Mouse (Mus musculus): ENCODE measurements around the gene Anks1.
A peak's percentile ranks its signal among the peaks of the same experiment; 100 is the strongest.

The Anks1 gene

DNA sequence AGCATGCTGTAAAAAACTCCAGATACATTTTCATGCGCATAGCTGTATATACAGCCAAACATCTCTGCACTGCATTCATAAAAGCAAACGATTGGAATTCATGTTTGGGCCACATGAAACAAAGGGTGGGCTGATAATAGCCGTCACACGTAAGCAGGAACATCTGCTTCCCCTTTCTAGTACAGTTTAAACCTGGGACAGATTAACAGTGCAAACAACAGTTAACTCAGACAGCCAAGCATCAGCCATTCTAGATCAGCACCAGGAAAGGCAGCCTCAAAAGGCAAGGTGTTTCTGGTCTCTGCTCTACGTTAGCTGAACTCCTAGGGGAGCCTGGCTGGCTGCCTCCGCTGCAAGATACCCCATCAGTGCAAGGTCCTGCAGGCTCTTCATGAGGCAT lies 154.1 kb downstream of the Anks1 start:
- DNase-seq, result no peak

DNA sequence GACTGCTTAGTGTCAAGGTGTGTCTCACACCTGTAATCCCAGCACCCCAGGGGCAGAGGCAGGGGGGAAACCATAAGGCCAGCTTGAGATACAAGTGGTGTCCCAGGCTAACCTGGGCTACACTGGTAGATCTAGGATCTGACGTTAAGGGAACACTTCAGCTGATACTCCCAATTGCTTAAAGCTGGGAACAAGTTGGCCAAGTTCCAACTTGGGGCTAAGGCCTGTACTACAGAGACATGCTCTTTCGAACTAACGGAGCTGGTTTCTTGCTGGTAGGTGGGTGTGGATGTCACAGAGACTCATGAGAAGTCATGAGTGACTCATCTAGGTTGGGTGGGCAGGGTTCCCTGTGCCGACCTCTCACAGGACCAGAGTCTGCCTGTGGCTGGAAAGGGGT lies 158.2 kb downstream of the Anks1 start:
- DNase-seq, result no peak

DNA sequence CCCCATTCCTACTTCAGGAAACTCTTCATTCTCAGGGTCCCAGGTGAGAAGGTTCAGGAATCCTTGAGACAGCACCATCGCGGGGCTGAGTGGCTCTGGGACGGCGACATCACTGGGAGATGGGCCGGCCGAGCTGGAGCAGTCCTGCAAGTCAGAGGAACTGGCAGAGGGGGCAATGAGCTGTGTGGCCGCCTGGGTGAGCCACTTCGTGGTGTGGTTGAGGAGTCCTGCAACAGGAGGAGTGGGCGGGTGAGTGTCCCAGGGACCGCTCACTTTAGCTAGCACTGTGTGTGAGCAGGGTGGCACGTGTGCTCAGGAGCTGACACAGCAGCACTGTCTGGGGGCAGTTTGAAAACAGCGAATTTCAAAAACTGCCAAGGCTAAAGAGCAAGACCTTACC lies 160.3 kb downstream of the Anks1 start:
- DNase-seq, result peak; percentile 86

DNA sequence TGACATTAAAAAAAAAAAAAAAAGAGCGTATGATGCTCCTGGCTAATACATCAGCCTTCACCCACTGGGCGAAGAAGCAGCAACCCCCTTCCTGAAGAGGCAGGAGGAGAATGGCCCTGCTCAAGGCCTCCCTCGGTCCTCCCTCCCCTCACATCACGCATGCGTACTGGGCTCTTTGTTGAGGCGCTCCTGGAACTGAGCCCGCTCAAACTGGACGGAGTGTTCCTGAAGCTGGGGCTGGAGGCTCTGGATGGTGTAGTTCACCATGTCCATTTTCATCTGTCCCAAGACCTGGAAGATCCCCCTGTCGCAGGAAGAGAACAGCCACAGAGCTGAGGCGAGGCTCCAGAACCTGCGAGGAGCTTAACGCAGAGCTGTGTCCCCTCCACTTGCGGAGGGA lies 161.2 kb downstream of the Anks1 start:
- peak; percentile 92 for DNase-seq

DNA sequence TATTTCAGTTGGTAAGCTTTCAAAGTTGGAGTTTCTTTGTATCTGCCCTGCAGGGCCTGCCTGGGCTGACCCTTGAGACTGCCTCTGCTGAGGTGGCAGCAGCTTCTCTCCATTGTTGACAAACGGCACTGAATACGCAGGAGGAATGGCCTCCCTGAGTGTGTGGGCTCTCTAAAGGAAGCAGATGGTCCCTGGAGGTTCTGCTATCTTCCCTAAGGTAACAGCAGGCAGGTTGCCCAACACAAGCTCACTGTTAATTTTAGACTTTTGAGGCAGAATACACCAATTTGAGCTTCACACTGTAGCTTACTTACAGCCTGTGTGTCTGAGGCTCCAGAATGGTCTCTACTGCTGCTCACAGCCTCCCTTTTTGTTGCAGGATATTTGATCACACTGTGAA lies 163.6 kb downstream of the Anks1 start:
- no peak for DNase-seq

DNA sequence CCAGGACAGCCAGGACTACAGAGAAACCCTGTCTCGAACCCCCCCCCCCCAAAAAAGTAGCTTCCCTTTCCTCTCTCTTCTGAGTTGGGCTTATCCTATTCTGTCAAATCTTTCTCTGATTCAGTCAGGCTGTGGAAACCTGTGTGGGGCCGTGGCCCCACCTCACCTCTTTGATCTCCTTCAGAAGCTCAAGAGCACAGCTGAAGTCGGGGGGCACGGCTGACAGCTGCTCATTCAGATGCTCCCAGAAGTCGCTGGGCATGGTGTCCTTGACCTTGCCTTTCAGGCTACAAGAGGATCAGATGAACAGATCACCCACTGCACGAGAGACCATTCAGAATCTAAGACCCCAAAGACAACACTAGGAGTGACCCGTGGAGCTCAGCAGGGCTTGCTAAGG lies 165.4 kb downstream of the Anks1 start:
- DNase-seq, result no peak

DNA sequence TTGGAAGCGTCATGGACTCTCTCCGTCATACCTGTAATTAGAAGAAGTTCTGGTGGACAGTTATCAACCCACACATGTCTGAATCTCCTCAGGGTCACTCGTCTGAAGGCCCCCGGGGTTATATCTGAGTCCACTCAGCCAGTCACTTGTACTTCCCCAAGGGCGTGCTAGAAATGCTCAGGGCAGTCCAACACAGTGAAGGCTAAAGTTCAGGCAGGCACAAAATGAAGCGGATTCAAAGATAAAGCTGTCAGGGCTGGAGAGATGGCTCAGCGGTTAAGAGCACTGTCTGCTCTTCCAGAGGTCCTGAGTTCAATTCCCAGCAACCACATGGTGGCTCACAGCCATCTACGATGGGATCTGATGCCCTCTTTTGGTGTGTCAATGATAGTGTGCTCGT lies 168.9 kb downstream of the Anks1 start:
- DNase-seq, result no peak

DNA sequence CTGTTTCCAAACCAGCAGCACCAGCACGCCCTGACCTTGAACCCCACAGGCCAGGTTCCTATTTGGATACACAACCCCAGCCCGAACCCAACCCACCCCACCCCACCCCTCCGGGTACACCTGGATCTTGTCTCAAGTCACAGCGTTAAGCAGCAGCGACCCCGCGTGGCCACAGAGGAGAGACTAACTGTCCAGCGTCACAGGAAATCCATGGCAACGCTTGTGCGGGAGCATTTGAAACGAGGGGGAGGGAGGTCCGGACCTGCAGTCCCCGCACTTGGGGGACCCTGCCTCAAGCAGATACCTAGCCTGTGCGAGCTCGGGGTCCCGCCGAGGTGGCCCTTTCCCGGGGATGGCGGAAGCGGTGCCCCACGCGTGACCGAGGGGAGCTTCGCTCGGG lies 170.5 kb downstream of the Anks1 start:
- peak; percentile 97 for DNase-seq

DNA sequence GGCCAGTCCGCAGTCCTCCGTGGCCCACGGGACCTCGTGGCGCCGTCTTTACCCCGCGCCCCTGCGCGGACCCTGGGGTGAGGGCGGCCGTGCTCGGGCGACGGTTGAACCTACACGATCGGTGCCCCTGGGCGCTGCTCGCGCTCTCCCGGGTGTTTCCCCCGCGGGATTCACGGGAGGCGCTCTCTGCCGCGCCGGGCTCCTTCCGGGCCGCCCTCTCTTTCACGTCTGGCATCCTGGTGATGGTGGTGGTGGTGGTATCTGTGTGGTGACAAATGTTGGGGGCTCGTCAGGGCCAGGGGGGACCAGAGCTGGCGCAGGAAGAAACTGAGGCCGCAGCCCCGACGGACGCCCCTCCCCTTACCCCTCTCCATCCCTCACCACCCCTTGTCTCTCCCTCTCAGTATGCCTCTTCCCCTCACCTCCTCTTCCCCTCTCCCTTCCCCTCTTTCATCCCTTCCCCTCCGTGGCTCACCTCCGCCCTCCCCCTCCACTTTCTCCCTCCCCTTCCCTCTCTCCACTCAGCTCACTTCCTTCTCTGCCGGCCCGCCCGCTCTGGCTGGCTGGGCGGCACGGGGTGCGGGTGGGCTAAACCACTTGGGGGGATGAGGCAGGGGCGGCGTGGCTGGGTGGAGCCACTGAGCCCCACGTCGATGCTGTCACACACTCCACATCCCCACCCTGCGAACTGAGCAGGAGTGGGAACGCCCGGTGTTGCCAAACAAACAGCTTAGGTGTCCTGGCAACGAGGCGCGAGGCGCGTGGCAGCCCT lies 171.1 kb downstream of the Anks1 start, which contains the start of gene Tcp11:
Gene Tcp11 (minus strand): TSS at position 595 of the 772 bp plus-strand sequence.
- DNase-seq, result peak; percentile 94

DNA sequence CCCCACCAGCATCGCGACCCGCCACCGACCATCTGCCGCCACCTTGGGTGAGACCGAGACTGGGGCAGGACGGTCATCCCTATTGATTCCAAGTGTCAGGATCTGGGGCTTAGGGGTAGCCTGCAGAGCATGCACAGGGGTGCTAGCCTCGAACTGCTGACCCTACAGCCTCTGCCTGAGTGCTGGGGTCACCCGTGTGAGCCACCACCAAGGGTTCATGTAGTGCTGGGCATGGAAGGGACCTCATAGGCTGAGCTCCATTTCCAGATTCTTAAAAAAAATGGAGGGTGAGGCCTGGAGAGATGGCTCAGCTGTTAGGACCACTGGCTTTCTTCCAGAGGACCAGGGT lies 171.7 kb downstream of the Anks1 start:
- no peak for DNase-seq

DNA sequence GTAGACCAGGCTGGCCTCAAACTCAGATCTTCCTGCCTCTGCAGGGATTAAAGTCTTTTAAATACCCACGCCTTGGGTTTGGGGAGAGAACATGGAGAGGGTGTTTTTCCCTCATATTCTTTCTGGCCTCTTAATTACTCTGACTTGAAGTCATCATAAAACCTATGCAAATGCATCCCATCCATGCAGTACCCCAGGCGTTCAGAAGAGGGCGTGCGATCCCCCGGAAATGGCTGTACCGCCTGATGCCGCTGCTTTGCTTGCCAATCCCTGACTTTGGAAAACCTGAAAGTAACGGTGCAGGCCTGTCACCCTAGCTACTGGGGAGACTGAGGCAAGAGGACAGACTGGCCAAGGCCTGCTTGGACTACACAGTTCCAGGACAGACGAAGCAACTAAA lies 172.3 kb downstream of the Anks1 start:
- DNase-seq, result no peak

DNA sequence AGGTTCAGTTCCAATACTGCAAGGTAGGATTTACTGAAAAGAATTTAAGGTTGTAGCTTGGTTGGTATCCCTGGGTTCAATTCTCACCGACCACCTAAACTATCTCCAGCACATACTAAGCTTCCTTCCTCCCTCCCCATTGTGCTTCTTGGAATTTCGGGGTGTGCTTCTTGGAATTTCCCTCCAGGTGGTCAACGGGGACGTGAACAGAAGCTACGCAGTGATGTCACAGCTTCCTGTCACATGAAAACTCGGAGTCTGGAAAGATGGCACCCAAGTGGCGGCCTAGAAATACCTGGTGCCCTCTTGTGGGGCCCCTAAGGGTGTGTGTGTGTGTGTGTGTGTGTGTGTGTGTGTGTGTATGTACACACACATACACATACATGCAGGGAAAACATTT lies 172.8 kb downstream of the Anks1 start:
- no peak for DNase-seq

DNA sequence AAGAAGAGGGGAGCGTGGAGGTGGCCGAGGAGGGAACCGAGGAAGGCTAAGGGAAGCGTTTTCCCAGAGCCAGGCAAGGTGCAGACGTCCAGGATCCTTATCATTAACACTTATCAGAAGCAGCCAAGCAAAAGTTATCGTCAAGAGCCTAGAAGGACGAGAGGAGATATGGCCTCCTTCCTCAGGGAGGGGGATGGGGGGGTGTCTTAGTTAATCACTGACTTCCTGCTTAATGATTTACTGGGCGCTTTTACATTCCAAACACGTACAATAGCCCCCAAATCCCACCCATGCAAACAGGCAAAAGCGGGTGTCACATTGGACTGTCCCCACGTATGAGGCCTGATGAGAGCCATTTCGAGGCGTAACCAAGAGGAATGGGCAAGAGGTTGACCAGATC lies 173.8 kb downstream of the Anks1 start:
- no peak for DNase-seq

DNA sequence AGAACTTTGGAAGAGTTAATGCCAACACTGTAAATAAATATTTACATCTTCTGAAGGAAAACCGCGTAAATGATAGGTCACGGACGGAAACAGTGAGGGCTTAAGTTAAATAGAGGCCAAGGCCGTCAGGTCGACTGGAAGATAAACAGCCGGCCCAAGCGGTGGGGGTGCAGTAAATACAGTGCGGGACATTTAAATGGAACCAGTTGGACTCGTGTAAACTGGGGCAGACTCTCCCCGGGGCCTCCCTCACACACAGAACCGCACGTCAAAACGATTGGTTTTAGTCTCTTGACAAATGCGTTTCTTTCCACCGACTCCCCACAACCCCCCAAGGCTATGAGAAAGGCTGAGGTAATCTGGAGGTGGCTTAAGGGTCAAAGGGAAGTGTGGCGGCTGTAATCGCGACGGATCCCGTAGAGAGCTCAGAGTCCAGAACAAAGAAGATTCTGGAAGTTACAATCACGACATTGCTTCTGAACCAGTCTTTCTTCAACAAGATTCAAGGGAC lies 175.3 kb downstream of the Anks1 start:
- DNase-seq, result no peak

DNA sequence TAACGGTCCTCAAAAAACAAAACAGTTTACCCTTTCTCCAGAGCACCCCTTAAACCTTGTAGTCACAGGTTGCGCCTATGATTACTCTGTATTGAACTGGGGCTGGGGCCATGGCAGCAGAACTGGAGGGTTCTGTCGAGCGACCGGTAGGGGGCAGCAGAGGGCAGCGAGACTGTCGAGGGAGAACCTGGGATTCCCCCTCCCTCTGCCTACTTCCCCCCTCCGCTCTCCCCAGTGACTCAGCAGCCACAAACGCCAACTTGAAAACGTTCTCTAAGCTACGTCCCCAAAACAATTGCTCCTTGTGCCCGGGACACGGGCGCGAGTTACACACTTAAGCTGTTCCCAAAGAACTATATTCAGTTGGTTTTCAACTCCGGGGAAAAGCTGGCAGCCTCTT lies 175.9 kb downstream of the Anks1 start:
- peak; percentile 98 for DNase-seq

DNA sequence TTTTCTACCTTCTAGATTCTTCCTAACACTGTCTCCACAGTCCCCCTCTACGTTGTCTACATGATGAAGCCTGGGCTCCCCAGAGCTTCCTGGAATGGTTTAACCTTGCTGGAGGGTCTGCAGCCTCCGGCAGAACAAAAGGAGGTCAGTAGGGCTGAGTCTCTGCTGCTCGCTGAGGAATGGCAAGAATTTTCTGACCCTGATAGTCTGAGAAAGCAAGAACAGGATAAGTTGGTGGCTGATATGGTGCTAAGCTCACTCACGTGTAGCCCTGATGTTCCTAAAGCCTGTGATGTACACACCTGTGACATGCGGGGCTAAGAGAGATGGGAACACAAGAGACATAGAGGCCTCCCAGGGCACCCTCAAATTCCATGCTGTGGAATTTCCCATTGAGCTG lies 178.3 kb downstream of the Anks1 start:
- no peak for DNase-seq

DNA sequence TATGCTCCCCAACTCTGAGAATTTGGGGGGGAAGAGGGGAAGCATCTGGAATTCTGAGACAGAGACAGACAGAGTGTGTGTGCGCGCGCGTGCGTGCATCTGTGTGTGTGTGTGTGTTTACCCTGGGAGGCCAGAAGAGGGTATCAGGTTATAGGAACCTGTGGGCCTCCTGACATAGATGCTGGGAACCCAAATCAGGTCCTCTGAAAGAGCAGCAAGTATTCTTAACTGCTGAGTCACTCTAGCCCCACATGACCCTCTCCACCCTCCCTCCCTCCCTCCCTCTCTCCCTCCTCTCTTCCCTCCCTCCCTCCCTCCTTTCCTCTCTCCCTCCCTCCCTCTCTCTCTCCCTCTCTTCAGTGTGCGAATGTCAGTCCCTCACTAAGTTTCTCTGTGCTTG lies 179.6 kb downstream of the Anks1 start:
- no peak for DNase-seq

DNA sequence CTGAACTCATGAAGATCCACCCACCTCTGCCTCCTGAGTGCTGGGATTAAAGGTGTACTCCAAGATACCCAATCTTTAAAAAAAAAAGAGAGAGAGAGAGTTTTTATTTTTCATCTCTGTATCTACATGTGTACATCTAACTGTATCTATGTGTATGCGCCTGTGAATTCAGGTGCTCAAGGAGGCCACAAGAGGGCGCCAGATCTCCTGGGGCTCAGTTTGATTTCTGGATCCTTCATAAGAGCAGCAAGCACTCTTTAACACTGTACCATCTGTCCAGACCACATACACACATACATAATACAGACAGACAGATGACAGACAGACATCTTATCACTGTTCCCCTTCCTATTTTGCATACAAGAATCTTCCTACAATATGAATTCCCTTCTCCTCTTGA lies 183.2 kb downstream of the Anks1 start:
- DNase-seq, result no peak

DNA sequence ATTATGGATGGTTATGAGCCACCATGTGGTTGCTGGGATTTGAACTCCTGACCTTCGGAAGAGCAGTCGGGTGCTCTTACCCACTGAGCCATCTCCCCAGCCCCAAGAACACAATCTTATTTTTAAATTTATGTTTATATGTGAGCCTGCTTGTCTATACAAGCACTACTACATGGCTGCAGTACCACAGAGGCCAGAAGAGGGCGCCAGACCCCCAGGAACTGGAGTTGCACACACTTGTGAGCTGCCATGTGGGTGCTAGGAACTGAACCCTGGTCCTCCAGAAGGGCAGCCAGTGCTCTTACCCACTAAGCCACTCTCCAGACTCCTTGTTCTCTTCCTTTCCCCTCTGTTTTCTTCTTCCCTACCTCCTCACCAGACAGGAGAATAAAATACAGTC lies 184.7 kb downstream of the Anks1 start:
- no peak for DNase-seq

DNA sequence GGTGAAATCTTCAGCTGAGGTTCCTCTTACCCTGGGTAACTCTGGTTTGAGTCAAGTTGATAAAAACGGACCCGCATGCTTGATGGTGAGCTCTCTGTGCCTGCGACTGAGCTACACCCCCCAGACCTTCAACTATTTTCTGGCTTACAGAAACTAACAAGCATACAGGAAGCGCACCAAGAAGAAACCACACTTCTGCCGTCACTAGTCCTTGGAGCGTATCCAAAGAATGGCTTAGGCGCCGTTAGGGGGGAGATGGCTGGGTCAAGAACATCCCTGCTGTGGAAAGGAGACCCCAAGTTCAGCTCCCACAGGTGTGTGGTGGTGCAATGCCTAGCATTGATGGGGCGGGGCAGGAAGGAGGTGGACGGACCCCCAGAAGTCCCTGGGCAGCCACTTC lies 187.3 kb downstream of the Anks1 start:
- no peak for DNase-seq

DNA sequence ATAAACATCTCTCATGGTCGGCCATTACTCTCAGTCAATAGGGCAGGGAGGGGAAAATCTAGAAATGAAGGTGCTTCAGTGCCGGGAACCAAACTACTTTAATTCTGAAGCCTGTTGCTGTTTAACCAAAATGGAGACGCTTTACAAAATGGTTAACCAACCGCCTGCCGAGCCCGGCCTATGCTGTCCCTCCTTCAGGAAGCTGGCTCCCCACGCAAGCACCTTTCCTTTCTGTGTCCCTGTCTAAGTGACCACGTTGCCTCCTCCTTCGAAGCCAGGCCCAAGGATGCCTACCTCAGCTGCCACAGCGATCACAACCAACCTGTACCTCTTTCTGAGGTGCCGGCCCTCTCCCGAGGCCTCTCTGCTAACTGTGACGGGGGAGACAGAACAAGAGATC lies 188.2 kb downstream of the Anks1 start:
- no peak for DNase-seq

DNA sequence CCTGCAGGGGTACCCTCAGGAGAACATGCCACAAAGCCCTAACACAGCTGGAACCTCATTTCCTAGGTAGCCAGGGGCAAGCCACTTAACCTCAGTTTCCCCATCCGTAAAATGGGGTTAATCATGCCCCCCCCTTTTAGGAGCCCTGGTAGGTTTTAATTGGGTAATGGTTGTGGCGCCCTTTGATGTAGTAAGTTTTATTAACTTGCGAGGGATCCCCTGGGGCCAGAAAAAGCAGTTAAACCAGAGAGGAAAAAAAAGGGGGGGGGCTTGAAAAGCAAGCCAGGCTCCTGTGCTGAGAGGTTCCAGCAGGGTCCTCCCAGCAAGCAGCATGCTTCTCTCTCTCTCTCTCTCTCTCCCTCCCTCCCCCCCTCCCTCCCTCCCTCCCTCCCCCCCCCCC lies 190.0 kb downstream of the Anks1 start:
- no peak for DNase-seq

DNA sequence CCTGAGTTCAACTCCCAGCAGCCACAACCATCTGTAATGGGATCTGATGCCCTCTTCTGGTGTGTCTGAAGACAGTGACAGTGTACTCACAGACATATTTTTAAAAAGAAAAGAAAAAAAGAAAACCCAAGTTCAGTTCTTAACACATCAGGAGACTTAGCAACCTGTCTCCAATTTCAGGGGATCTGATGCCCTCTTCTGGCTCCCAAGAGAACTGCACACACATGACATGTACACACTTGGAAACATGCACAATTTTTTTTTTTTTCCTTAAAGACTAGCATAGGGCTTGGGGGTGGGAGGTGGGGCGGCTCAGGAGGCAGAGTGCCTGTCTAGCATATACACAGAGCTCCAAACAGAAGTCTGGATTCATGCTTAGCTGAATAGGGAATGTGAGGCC lies 191.6 kb downstream of the Anks1 start:
- no peak for DNase-seq

DNA sequence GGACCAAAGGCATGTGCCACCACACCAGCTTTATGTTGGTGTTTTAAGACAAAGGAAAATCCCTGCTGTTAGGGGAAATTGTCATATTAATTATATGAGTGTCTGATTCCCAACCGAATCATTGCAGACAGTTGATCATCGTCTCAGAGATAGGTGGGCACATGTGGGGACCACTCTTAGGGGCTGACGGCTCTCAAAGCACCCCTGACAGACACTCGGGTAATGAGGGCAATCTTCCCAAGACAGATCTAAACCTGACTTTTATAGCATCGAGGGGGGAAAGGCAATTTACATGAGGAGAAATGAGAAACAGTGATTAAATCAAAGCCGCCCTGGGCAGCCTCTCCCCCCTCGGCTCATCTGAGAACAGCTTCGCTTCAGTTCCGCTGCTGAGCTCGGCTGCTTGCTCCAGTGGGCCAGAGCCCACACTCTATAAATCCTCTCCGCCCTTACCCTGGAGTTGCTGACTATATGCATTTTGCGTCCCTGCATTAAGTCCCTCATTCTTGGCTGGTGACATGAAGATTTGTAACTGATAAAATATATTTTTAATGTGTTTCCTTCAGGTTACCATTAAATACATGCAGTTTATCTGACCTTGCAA lies 192.3 kb downstream of the Anks1 start:
- no peak for DNase-seq

DNA sequence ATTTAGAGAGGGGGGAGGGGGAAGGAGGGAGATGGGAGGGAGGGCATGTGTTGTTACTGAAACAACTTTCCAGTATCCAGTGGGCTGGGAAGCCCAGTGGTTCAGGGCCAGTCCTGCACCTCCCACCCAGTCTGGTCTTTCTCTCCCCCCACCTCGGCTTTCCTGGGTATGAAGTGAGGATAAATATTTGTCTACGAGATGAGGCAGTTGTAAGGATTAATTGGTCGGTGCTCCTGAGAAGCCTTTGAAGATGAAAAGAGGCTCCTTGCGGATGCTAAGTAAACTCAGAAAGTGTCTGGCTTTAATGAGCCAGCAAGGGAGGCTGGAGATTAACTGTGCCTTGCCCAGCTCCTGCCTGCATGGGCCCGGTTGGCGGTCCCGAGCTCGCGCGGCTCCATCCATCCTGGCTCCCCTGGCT lies 192.8 kb downstream of the Anks1 start:
- DNase-seq, result no peak
